Mouse (Mus musculus) thymus, postnatal 4 days (tissue): ENCODE measurements around the gene Calm3.

Experiments
- DNase-seq: peaks from one replicate; pipeline ENCODE4 v3.0.0; 2021

Calm3 gene

GRCm38 (mm10) chr7:16885905-16886304 is 38.0 kb downstream of the Calm3 start:
- DNase-seq: no peak

- DNase-seq: peak; percentile 33
Measured at GRCm38 (mm10) chr7:16885271-16885776, 38.6 kb downstream of the Calm3 start.

GRCm38 (mm10) chr7:16884334-16884733 is 39.6 kb downstream of the Calm3 start:
- no peak for DNase-seq

GRCm38 (mm10) chr7:16883162-16883561 is 40.8 kb downstream of the Calm3 start:
- no peak for DNase-seq

GRCm38 (mm10) chr7:16880615-16881014 is 43.3 kb downstream of the Calm3 start:
- no peak for DNase-seq

- no peak for DNase-seq
Measured at GRCm38 (mm10) chr7:16879796-16880547, 43.9 kb downstream of the Calm3 start.

- DNase-seq: no peak
Measured at GRCm38 (mm10) chr7:16877717-16878116, 46.2 kb downstream of the Calm3 start.

GRCm38 (mm10) chr7:16876608-16877007 is 47.3 kb downstream of the Calm3 start:
- DNase-seq: peak; percentile 66

GRCm38 (mm10) chr7:16876006-16876405 is 47.9 kb downstream of the Calm3 start:
- no peak for DNase-seq

- no peak for DNase-seq
Measured at GRCm38 (mm10) chr7:16875326-16875725, 48.6 kb downstream of the Calm3 start.

GRCm38 (mm10) chr7:16875310-16875325 is 48.8 kb downstream of the Calm3 start, which contains the start of gene Dact3:
Dact3 (plus strand) TSS chr7:16875317.
- no peak for DNase-seq

GRCm38 (mm10) chr7:16874756-16875309 is 49.1 kb downstream of the Calm3 start:
- peak; percentile 98 for DNase-seq

- DNase-seq: peak; percentile 88
Measured at GRCm38 (mm10) chr7:16874190-16874589, 49.7 kb downstream of the Calm3 start.

- DNase-seq: no peak
Measured at GRCm38 (mm10) chr7:16873392-16873791, 50.5 kb downstream of the Calm3 start.

- DNase-seq: no peak
Measured at GRCm38 (mm10) chr7:16872478-16872877, 51.4 kb downstream of the Calm3 start.

- DNase-seq: no peak
Measured at GRCm38 (mm10) chr7:16871600-16871999, 52.3 kb downstream of the Calm3 start.

GRCm38 (mm10) chr7:16869497-16869896 is 54.4 kb downstream of the Calm3 start:
- no peak for DNase-seq

- DNase-seq: no peak
Measured at GRCm38 (mm10) chr7:16867488-16867887, 56.4 kb downstream of the Calm3 start.
